Mouse (Mus musculus): ENCODE results near the gene Bsn.

DNA sequence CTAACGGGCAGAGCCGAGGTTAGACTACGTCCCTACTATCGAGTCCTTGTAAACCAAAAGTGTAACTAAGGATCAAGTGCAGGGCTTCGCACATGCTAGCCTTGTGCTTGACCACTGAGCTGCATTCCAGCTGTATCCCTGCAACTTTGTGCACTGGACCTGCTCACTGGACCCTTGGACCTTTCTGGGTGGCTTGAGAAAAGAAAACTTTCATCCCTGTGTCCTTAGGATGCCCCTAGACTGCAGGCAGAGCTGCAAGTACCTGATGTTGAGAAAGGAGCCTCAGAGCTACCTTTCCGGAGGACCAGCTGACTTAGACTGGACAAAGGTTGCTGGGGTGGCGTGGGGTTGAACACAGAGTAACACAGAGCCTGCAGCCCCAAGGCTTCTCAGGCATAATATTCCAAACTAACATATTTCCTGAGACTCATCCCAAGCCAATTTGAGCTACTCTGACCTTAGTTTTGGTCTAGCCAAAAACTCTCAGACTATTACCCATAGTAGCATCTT is 99.5 kb downstream of the Bsn start:
- TF ChIP-seq CTCF (IDR thresholded peaks at IDR 0.05; ENCODE audit: low read depth) (no peak), EP300 (IDR thresholded peaks at IDR 0.05; ENCODE audit: low read depth) (no peak)

All from liver, postnatal 0 days (tissue).